Mouse (Mus musculus): ENCODE measurements around the gene Grin2d. TPM values are rescaled to one million over a fixed set of nuclear protein-coding genes. Genes with fewer than 3 reads are reported as not detected.
"Not testable (repeated sequence)": the region's sequence is repeated elsewhere in the genome, so short reads cannot be mapped to it uniquely, and the experiment has no call there.

The Grin2d gene
- total RNA-seq (2015; ENCODE audit: low replicate concordance), result not detected in 2 replicates
- total RNA-seq (2017; ENCODE audit: low replicate concordance), result 0.28 TPM in 1 of 2 replicates, not detected in the other

DNA sequence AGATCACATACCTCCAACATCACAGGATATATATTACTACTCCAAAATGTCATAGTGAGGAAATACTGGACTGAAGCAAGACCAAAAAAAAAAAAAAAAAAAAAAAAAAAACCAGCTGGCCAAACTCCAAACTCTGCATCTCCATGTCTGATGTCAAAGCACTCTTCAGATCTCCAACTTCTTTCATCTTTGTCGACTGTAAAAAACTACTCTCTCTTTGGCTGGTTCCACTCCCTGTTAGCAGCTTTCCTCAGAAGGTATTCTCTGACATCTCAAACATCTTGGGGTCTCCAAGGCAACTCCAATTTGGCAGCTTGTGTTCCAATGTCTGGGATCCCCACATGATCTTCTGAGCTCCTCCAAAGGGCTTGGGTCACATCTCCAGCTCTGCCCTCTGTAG, at the start of gene Grin2d:
TSS of gene Grin2d (minus strand) at position 101 of the 400 bp plus-strand sequence.
- not testable (repeated sequence) for ATAC-seq (replicated peaks; ENCODE audit: low FRiP score, poor library complexity, severe bottlenecking)

- no peak for ATAC-seq (replicated peaks; ENCODE audit: low FRiP score, poor library complexity, severe bottlenecking)
Observed at GRCm38 (mm10) chr7:45924429-45924816, 46.2 kb upstream of the Grin2d start.

DNA sequence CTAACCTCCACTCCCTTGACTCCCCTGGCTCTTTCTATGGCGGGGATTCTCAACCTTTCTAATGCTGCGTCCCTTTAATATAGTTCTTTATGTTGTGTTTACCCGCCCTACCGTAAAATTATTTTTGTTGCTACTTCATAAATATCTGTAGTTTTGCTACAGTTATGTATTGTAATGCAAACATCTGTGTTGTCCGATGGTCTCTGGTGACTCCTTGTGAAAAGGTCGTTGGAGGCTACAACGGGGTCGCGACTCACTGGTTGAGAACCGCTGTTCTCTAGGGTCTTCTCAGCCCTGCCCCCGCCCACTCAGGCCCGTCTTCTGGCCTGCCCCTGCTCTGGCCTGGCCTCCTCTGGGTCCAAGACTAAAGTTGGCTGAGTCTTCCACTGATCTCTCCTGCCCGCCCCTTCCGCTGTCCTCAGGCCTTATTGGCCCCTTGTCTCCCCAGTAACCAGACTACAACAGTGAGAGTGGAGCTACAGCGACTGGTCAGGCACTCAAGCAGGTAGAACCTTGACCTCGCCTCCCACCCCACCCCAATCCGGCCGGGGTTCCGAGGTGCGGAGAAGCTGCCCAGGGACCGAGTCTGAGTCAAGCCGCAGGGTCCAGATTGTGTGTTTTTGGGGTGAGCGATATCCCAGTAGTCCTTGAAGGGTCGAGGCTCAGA, 45.7 kb upstream of the Grin2d start, which contains the start of gene Ccdc114:
TSS of gene Ccdc114 (plus strand) at position 311 of the 667 bp plus-strand sequence.
- peak; percentile 40 for ATAC-seq (replicated peaks; ENCODE audit: low FRiP score, poor library complexity, severe bottlenecking)

GRCm38 (mm10) chr7:45922928-45923761, 45.0 kb upstream of the Grin2d start:
- ATAC-seq (replicated peaks; ENCODE audit: low FRiP score, poor library complexity, severe bottlenecking), result peak; percentile 83

GRCm38 (mm10) chr7:45921950-45922600, 43.9 kb upstream of the Grin2d start:
- ATAC-seq (replicated peaks; ENCODE audit: low FRiP score, poor library complexity, severe bottlenecking), result no peak

- ATAC-seq (replicated peaks; ENCODE audit: low FRiP score, poor library complexity, severe bottlenecking), result no peak
Observed at GRCm38 (mm10) chr7:45921242-45921621, 43.1 kb upstream of the Grin2d start, which contains the start of gene Emp3. Gene Emp3, minus strand, starts transcription at chr7:45921404.

GRCm38 (mm10) chr7:45920583-45921241, 42.5 kb upstream of the Grin2d start:
- no peak for ATAC-seq (replicated peaks; ENCODE audit: low FRiP score, poor library complexity, severe bottlenecking)

DNA sequence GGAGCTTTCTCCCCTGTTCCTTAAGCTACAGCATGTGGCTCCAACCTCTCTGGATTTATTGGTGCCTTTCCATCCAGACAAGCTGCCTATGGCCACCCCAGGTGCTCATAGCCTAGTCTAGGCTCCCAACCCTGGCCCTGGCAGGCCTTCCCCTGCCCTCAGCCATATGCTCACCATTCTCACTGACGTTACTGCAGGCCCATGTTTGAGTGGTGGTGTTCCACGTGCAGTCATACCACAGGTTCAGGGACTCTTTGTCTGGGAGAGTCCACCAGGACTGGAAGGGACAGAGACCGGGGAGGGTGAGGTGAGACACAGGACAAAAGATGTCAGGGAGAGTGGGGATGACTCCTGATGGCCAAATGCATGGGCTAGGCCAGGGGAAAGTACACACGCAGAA, 41.6 kb upstream of the Grin2d start:
- no peak for ATAC-seq (replicated peaks; ENCODE audit: low FRiP score, poor library complexity, severe bottlenecking)

- ATAC-seq (replicated peaks; ENCODE audit: low FRiP score, poor library complexity, severe bottlenecking), result no peak
Observed at GRCm38 (mm10) chr7:45919083-45919671, 41.0 kb upstream of the Grin2d start.

DNA sequence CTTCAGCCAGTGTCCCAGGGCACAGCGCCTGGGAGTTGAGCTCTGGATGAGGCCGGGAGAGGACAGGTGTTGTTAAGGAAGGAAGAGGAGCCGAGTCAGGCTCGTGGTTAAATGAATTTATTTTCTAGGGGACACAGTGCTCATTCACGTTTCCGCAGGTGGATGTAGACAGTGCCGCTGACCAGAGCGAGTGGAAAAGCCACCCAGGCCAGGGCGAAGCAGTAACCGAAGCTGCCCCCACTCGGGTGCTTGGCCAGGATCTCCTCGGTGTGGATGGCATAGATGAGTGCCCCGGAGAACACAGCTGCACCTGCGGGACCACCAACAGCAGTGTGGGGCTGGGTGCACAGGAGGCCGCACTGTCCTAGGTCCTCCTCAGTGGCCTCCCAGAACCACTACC, 39.7 kb upstream of the Grin2d start:
- ATAC-seq (replicated peaks; ENCODE audit: low FRiP score, poor library complexity, severe bottlenecking), result no peak

DNA sequence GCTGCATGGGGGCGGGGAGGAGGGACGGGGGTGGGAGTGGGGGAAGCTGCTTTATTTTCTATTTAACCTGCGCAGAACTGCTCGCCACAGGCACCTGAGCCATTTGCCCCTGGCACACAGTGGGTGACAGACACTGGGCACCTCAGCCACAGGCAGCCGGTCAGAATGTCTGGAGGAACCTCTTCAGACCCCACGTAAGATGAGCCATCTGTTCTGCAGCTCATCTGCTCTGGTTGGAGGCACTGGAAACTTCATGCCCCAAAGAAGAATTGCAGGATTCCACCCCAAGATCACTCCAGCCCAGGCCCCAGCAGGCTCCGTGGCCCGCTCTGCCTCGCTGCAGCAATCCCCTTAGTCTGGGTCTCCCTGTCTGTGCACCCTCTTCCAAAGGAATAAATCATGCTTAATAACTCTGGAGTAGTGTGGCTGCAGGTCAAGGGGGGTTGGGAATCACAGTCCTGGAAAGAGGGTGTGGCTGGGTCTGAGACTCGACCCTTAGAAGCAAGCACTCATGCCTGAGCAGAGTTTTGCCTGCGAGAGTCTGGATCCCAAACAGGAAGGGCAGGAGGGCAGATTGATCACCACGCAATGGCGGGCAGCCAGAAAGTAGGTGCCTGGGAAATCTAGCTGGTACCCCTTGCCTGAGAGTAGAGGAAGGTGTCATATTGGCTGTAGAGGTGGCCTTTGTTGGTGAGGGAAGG, 39.0 kb upstream of the Grin2d start:
- ATAC-seq (replicated peaks; ENCODE audit: low FRiP score, poor library complexity, severe bottlenecking), result no peak

- ATAC-seq (replicated peaks; ENCODE audit: low FRiP score, poor library complexity, severe bottlenecking), result peak; percentile 86
Observed at GRCm38 (mm10) chr7:45916056-45917003, 38.2 kb upstream of the Grin2d start.

DNA sequence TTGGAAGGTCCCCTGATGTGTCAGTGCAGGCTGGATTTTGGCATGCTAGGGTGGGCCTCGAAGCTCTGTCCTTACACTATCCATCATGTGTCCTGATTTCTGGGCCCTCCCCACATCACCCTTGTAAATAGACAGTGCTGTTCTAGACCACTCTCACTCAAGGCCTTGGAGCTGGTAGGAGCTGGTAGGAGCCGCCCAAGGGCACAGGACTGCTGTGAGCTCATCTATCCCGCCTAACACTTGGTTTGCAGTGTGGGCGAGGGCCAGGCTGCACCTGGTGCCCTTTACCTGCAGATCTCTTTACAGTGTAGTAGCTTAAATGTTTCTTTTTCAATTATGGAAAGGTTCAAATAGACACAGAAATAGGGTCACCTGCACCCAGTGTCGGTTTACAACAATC, 36.8 kb upstream of the Grin2d start:
- no peak for ATAC-seq (replicated peaks; ENCODE audit: low FRiP score, poor library complexity, severe bottlenecking)

DNA sequence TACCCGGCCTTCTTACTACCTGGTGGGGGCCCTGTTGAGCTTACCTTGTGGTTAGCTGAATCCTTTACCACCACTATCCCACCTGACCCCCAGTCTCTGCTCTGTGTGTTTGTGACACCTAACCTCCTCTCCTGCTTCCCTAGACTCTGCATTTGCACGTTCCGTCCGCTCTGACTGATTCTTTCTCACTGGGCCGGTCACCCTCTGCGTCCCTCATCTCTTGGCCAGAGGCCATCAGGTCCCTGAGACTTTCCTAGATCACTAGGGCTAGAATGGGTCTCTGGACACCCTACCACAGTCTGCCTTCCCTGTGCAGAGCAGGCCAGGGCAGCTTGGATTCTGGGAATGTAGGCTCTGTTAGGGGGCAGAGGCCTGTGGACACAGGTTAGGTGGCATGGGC, 35.9 kb upstream of the Grin2d start:
- no peak for ATAC-seq (replicated peaks; ENCODE audit: low FRiP score, poor library complexity, severe bottlenecking)

DNA sequence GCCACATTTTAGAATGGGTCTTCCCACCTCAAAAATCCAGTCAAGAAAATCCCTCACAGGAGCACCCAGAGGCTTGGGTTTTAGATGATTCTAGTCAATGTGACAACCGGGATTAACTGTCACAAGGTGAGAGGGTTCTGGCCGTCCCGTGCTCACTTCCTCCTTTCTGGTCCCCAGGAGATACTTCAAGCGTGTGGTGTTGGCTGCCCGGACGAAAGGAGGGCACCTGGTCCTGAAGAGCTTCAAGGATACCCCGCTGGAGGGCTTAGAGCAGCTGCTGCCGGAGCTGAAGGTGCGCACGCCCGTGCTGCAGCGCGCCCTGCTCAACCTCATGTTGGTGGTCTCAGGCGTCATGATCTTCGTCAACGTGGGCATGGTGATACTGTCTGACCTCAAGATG, 31.0 kb upstream of the Grin2d start:
- ATAC-seq (replicated peaks; ENCODE audit: low FRiP score, poor library complexity, severe bottlenecking), result peak; percentile 36; the same call in 1 of the 2 replicates

DNA sequence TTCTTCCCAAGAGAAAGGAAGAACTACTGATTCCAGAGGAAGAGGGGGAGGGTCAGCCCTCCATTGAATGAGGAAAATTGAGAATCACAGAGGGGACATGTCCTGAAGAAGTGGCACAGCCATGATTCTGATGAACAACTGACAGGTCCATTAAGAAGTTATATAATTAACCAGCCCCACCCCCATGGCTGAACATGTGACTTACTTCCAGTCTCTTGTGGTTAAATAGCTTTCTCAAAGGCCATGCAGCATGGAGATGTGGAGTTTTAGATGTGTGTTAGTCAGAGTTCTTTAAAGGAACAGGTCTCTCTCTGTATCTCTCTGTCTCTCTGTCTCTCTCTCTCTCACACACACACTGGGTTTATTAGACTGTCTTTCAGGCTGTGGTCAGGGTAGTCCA, 30.2 kb upstream of the Grin2d start:
- ATAC-seq (replicated peaks; ENCODE audit: low FRiP score, poor library complexity, severe bottlenecking), result no peak

- ATAC-seq (replicated peaks; ENCODE audit: low FRiP score, poor library complexity, severe bottlenecking), result no peak
Observed at GRCm38 (mm10) chr7:45906622-45907021, 28.4 kb upstream of the Grin2d start.

DNA sequence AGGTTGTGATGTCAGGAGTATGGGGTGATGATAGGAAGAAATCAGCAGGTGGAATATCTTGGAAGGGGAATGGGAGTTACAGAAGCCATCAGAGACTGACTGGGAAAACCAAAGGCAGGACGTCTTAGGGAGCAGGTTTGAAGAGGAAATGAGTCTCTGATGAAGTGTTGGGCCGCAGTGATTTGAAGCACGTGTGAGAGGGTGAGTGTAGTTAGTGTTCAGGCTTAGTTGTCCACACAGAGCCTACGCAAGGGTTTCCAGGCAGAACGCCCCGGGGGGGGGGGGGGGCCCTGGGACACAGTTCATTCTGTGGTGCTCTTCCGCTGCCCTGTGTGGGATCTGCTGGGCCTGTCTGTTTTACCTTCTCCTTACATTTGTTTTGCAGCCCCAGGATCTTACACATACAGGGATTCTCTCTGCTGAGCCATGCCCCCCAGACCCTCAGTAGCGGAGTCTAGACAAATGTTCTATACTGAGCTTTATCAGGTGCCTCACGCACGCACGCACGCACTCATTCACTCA, 24.4 kb upstream of the Grin2d start:
- no peak for ATAC-seq (replicated peaks; ENCODE audit: low FRiP score, poor library complexity, severe bottlenecking)
